Mouse (Mus musculus): ENCODE data around the gene BC048562. TPM values are rescaled to one million over a fixed set of nuclear protein-coding genes. Genes with fewer than 3 reads are reported as not detected.
A peak's percentile ranks its signal among the peaks of the same experiment; 100 is the strongest.

BC048562 gene
- total RNA-seq, 1 experiment from 2014 or later, result not detected

- DNase-seq, result no peak
Measured at GRCm38 (mm10) chr9:108451170-108451493, 14.8 kb downstream of the BC048562 start.

- no peak for DNase-seq
Measured at GRCm38 (mm10) chr9:108451519-108452160, 15.4 kb downstream of the BC048562 start.

- DNase-seq, result peak; percentile 94
Measured at GRCm38 (mm10) chr9:108452291-108452906, 16.1 kb downstream of the BC048562 start.

GRCm38 (mm10) chr9:108452911-108453310, 16.6 kb downstream of the BC048562 start:
- DNase-seq, result no peak

DNA sequence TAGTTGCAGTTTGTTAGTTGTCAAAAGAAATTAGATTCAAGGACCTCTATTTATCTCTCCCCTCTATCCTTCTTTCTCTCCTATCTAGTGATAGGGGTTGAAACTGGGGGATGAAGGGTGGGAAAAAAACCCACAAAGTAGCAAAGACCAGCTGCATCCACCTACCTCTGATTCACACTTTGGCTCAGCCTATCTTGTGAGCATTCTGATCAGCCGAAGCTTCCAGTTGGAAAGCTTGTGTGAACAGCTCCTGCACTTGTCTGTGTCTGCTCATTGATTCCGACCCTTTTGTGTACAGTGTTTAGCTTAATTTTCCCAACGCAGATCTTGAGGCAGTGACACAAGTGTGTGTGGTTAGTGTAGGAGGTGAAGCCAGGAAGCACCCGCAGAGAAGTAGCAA, 17.2 kb downstream of the BC048562 start:
- no peak for DNase-seq

DNA sequence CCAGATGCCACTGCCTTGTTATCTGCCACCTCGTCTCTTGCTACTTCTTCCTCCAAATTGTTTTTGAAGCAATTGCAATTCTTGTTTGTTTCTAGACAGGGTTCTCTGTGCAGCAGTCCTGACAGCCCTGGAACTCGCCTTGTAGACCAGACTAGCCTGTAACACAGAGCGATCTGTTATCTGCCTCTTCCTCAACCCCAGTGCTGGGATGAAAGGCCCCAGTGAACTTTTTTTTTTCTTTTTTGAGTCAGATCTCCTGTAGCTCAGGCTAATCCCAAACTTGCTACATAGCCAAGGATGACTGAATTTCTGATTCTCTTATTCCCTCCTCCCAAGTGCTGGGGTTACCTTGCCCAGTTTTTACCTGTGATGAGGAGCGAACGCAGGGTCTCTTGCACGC, 18.1 kb downstream of the BC048562 start:
- no peak for DNase-seq

- DNase-seq, result no peak
Measured at GRCm38 (mm10) chr9:108455747-108456571, 19.7 kb downstream of the BC048562 start.

- DNase-seq, result no peak
Measured at GRCm38 (mm10) chr9:108456953-108457352, 20.7 kb downstream of the BC048562 start.

GRCm38 (mm10) chr9:108459939-108460318, 23.6 kb downstream of the BC048562 start:
- DNase-seq, result no peak

GRCm38 (mm10) chr9:108460319-108461178, 24.3 kb downstream of the BC048562 start, which contains the start of gene Ccdc71:
Gene Ccdc71, plus strand, starts transcription at chr9:108460527.
- peak; percentile 94 for DNase-seq

DNA sequence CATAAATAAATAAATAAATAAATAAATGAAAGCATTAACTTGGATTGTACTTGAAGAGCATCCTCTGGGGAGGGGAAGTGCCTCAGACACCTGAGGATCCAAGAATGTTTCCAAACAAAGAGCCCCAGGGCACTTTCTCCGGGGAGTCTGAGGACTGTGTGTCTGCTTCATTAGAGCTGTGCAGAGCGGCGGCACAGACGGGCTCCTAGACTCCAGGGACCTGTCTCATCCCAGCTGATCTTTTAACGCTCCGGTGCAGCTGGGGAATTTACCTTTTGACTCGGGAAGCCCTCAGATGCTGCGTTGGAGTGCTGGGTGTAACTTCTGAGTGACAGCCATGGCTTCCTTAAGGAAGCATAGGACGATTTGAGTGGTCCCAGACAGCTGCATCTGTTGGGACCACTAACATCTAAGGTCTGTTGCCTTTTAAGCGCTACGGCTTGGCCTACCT, 24.9 kb downstream of the BC048562 start, which contains the start of gene Klhdc8b:
Klhdc8b (minus strand) TSS at position 401 of the 451 bp plus-strand sequence.
- DNase-seq, result no peak

DNA sequence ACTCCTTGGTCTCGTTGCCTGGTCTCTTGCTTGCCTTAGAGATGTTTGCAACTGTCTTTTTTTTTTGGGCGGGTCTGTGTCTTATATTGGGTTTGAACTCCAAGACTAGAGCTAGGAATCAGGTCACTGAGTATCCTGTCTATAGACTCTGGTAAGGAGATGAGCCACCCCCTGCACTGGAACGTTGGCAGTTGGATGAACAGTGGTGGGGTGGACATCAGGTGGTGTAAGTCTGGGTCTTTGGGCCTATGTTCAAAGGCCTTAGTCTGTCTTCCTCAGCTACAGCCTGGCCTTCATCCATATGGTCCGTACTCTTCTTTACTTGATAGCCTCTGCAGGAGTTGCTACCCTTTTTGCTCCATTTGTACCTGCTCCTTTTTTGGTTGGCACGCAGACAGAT, 25.4 kb downstream of the BC048562 start:
- no peak for DNase-seq

DNA sequence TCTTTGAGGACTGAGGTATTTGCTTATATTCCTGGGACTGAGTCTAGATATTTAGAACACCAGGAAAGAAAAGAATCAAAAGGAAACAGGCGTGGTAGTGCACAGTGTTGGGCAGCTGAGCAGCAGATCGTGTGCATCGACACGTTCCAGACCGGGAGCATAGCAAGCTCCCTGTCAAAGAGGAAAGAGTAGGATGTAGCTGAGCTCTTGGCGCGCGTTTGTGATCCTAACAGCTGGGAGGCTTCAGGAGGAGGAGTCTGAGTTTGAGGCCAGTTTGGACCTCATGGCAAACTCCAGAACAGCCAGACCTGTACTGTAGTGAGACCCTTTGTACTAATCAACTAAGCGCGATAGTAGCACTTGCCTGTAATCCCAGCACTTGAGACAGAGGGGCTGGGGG, 25.9 kb downstream of the BC048562 start:
- DNase-seq, result no peak

GRCm38 (mm10) chr9:108463713-108464112, 27.4 kb downstream of the BC048562 start:
- peak; percentile 71 for DNase-seq

- no peak for DNase-seq
Measured at GRCm38 (mm10) chr9:108466219-108466618, 29.9 kb downstream of the BC048562 start.

DNA sequence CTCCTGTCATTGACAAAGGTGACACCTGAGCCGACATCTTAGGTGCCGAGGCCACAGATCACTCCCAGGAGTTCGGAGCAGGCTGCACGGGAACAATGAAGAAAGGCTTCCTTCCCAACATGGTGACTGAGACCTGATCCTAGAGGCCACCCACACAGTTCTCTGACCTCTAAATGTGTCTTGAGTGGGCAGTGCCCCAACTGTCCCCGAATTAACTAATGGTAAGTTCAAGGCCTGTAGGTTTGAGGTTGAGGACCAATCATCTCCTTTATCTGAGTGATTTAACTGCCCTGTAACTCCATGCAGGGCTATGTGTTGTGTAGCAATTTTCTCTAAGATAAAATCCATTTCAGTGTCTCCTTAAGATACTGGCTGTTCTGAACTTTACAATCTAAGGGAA, 33.1 kb downstream of the BC048562 start:
- no peak for DNase-seq

GRCm38 (mm10) chr9:108469845-108470244, 33.6 kb downstream of the BC048562 start:
- no peak for DNase-seq

DNA sequence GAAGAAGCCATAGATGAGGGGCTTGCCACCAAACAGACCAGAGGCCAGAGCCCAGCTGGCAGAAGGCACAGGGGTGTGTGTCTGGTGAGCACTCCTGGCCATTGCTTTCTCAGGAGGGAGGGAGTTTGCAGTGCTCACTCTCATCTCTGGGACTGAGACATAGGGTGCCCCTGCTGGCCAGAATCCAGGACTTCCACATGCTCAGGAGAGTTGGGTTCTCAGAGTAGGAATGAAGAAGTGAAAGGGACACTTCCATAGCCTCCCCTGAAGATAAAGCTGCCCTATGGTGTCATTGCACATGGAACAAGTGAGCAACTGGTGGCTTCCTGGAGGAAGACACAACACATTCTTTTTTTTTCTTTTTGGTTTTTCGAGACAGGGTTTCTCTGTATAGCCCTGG, 38.2 kb downstream of the BC048562 start:
- DNase-seq, result peak; percentile 7

- peak; percentile 88 for DNase-seq
Measured at GRCm38 (mm10) chr9:108478638-108479156, 42.4 kb downstream of the BC048562 start.

DNA sequence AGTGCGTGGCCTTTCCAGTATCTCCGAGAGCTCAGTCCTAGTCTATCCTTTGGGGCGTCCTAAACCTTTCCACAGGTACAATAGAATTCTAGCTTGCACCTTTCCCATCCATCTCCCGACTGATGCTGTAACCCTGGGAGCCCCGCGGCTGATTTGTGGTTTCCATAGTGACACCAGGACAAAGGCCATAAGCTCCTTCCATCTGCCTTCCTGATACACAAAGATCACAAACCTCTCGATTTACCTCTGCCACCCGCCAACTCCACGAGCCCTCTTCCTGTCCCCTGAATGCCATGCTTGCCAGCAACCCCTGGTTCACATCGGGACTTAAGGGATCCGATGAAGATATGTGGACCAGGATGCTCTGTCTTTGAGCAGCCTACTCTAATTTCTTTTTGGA, 43.0 kb downstream of the BC048562 start:
- DNase-seq, result peak; percentile 15

DNA sequence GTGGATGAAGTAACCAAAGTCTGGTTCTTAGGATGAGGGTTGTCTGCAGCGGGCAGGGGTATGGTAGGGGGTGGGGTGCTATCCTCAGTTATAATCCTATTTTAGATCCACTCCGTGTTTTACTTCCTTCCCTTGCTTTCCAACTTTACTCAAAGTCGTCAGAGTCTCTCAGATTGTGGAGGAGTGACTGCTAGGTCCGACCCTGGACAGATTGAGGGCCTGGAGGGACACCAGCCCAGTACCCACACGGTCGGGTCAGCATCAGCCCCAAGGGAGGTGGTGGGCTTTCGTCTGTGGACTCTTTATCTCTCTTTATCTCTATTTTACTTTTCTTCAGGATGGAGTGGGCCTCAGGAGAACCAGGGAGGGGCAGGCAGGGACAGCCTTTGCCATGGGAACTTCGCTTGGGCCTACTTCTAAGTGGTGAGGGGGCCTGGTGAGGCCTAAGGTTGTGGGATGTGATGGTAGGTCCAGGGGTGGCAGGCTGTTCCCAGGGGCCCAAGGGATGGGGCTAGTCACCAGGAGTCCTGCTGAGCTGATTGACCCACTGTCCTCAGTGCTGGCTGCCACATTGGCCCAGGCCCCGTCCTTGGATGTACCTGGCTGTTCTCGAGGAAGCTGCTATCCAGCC, 43.6 kb downstream of the BC048562 start, which contains the start of gene Lamb2:
Lamb2 (plus strand) TSS at position 16 of the 631 bp plus-strand sequence.
- peak; percentile 48 for DNase-seq

Measured in adrenal gland, postnatal 14 days (tissue).